Mouse (Mus musculus) cerebellum, postnatal 10 days (tissue): ENCODE results near the gene Ascc2.

Source experiments
- DNase-seq, 2 experiments: peaks; one replicate each; pipeline ENCODE4 v3.0.0; 2021; ENCODE audit warnings: mixed read lengths in 2 of 2

Ascc2 gene

DNA sequence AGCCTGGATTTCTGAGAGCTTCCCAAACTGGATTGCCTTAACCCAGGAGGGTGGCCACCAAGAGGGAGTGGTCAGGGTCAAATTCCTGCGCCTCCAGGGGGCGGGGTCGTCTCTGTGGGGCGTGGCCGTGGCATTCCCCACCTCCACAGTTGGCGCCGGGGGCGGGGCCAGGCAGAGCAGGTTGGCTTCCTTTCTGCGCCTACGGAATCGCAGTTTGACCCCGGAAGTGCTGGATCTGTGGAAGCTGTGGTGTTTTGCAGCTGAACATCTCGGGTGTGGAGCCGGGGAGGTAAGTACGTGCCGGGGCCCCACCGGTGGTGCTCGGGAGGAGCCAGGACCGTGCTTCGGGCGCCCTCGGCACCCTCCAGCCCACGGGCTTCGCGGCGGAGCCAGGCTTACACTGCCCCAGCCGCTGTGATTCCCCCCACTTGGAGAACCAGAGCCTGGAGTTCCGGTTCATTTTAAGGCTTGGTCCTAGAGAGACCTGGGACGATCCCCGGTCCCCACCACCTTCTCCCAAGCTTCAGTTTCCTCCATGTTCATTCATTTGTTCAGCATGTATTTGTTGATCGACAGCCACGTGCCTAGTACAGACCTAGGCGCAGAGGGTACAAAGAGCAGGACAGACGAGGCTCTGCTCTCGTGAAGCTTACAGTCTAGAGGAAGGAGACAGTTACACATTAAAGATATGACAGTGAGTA lies at the start of gene Ascc2:
Ascc2 (plus strand) TSS at position 214 of the 701 bp plus-strand sequence.
- DNase-seq = peak; percentile 93 to 95

DNA sequence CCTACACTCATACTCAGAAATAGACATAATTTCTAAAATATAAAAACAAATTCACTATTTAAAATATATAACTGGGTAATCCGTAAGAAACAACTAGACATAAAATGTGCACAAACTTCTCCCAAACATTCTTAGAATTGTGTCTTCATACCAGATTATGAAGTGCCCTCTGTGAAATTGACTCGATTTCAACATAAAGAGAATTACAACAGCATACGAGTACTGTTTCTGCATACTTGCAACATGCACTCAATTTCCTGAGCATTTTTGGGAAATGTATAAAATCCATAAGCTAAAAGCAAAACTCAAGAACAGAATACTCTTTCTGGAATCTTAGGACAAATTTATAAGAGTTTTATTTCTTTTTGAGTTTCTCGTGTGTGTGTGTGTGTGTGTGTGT lies 45.7 kb upstream of the Ascc2 start:
- DNase-seq = no peak

DNA sequence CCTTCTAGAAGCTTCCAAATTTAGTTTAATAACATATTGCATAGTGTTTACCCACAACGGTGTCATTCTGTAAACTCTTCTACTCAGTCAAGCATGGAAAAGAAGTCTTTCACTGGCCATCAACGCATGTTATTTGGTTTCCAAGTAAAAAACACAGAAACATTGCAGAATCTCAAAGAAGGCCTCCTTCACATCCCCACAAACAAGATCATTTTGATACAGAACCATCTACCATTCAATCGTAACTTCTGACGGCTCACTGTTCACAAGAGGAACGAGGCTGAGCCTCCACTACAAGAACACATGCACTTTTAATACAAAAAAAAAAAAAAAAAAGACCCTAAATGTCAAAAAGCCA lies 44.1 kb upstream of the Ascc2 start:
- DNase-seq = no peak

DNA sequence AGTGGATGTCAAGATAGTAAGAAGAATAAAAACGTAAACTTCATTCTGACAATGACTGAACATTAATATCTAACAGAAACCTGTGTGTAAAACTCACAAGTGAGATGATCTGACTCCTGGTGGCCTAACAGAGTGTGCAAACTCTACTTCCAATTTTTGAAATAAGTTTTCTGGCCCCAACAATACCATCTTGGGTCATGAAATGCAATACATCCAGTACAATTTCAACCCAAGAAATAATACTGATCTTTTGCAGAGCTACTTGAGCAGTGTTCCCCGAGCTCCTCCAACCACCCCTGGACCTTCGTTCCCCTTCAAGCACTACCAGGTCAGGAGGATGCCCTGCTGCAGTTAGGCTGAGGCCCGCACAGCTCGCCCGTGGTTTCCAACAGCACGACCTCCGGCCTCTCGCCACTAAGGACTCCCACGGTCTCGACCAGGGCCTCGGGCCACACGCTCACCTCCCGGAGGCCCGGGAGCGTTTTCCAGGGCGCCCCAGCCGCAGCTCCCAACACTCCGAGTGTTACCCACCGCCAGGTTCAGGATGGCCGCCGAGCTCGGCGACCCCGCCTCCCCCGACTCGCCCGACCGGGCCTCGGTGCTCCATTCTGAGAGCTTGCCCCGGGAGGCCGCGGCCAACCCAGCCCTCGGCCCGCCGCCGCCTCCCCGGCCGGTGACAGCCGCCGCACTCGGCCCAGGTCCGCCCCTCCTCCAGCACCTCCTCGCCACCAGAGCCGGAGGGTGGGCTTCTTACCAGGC lies 43.5 kb upstream of the Ascc2 start:
- DNase-seq = no peak

DNA sequence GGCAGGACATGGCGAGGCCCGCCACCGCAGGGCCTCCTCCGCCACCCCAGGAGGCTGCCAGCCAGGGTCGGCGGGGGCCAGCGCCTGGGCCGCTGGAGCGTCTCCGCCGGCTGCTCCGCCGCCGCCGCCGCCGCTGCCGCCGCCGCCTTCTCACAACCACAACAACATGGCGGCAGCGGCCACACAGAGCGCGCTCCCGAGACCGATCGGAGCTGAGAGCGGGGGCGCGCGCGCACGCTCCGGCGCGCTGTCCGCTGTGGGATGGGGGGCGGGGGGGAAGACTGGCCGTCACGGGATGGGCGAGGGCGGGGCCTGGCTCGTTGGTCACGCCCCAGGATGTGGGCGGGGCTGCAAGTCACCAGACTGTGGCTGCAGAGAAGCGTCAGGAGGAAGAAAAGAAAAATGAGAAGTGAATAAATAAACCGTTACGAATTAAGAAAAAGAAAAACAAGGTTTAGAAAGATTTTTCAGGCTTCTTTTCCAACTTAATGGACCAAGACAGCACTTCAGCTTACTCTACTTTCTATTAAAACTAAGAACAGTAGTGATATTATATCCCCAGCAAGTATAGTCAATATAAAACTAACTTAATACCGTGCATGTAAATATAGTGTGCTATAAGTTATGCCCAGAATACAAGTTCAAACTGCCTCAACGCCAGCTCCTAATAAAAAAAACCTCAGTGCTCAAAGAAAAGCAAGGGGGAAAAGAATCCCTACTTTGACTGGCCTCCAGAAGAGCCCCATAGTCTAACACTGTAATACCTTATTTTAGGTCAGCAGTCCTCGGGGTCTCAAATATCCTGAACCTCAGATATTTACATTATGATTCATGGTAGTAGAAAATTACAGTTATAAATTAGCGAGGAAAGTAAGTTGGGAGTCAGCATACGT lies 42.7 kb upstream of the Ascc2 start, which contains the start of gene Mtmr3:
Mtmr3 (minus strand) TSS at position 256 of the 893 bp plus-strand sequence.
- DNase-seq = peak; percentile 98 to 99

DNA sequence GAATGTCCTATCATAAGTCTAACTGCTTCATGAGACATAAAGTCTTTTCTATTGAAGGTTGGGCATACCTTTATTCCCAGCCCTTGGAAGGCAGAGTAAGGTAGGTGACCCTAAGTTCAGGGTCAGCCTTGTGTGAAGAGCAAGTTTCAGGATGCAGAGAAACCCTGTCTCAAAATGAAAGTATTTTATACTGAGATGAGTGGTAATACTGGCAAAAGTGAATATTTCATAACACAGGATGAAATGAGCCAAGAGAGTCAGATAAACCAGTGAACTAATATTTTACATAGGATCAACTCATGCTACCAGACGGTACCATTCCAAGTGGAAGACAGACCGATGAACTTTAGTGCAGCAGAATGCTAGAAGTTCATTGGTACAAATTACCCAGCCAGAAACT lies 39.1 kb upstream of the Ascc2 start:
- DNase-seq = no peak

DNA sequence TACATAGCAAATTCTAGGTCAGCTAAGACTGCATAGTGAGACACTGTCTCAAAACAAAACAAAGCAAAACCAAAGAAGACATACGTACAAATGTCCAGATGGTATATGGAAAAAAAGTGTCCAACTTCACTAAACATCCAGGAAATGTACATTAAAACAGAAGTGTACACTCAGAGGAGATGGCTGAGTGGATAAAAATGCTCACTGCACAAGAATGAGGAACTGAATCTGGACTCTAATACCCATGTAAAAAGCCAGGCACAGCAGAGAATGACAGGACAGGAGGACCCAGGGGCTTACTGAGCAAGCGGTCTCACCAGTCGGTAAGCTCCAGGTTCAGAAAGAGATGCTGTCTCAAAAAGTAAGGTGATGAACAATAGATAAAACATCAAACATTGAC lies 37.6 kb upstream of the Ascc2 start:
- DNase-seq = no peak

DNA sequence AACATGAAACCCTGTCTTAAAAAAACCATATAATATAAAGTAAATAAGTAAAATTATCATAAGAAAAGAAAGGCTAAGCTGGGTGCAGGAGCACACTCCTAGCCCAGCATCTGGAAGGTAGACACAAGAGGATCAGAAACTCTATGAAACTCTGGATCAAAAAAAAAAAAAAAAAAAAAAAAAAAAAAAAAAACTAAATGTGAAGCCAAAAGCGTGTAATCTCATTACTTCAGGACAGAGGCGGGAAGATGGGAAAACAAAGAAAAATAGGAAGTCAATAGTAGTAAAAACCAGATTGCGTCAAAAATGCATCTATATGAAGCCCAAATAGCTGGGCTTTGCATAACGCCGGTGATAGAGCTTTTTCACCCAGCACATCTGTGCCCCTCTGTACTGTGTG lies 35.7 kb upstream of the Ascc2 start:
- no peak for DNase-seq

DNA sequence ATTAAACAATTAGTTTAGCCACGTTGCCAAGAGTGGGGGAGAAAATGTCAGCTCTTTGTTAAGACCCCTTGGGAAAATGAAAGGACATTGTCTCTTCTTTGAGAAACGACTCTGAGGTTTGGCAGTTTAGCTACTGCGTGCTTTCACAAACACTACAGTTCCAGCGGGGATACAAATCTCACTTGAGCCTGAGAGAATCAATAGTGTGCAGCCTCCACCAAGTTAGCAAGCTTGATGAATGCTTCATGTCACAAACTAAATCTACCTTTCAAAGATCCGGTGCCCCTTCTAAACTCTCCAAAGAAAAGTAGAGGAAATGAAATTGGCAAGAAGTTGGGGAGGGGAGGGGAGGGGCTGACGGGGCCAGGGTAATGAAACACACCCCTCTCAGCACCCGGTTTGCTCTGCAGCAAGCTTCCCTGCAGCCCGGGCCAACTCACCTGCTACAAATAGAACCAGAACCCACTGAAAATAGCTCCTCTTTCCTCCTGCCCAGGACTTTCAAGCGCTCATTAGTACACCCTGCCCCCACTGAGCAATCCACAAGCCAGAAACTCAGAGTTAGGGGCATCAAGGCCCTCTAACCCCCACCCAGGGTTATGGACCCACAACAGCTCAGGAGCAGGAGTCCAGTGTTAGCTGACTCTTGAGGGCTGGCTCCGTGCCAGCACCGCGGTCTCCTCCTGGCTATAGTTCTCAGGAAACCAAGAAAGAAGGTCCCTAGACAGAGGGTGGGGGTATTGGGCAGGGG lies 34.7 kb upstream of the Ascc2 start:
- DNase-seq = peak; percentile 52 to 58

DNA sequence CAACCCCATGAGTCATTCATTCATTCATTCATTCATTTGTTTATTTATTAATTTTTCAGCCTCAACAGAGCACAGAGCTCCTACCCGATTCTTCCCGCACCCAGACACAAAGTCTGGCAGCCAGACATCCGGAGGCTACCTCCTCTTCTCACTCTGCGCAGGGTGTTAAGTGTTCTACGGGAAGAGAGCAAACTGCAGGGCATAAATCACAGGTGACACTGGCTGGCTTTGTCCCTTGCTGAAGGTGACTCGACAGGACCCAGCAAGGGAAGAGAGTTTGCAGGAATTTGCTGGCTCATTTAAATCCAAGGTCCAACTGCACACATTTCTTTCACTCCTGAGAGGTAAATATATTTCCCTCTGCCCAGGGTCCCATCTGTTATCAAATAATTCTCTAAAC lies 33.1 kb upstream of the Ascc2 start:
- no peak for DNase-seq

DNA sequence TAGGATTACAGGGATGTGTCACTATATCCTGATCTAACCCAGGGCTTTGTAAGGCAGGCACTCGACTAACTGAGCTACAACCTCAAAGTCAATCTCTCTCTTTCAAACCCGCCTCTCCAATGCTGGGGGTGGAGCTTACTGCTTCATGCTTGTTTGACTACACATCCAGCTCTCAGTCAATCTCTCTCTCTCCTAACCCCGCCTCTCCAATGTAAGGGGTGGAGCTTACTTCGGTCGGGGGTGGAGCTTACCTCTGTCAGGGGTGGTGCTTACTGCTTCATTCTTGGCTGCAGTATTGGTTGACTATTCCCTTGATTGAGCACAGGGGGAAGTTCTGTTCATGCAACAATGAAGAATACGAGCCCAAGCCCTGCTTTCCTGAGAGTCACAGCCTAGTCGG lies 32.1 kb upstream of the Ascc2 start:
- peak in 1 of 2 experiments; percentile 16 for DNase-seq

DNA sequence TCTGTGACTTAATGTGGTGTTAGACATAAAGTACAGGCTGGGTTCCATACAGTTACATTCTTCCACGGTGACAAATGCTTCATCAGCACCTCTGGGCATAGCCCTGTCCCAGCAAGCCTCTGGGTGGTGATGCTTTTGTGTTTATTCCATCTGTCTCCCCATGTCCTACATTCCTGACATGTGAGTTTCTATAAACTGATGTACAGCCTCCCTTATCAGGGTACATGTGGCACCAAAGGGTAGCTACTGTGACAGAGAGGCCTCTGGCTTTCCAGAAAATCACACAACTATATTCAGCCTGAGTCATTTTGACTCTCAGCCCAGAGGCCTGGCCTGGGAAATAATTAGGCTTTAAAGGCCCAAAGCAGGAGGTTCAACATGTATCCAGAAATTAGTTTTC lies 31.0 kb upstream of the Ascc2 start:
- no peak for DNase-seq

DNA sequence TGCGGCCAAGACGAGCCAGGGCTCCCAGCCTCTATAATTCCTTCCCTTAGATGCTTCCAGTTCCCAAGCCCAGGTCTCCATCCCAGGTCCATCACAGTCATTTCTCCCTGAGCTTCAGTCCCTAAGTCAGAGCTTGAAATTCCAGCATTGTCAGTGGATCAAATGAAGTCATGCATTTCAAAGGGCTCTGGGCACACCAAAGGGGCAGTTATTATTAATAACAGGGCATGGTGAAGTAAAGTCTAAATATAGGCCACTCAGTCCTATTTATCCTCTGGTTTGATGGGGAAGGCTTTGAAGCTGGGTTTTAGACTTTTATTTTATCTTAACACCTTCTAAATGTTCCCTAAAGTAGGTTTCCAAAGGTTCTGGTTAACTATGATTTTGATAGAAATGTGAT lies 25.6 kb upstream of the Ascc2 start:
- no peak for DNase-seq

DNA sequence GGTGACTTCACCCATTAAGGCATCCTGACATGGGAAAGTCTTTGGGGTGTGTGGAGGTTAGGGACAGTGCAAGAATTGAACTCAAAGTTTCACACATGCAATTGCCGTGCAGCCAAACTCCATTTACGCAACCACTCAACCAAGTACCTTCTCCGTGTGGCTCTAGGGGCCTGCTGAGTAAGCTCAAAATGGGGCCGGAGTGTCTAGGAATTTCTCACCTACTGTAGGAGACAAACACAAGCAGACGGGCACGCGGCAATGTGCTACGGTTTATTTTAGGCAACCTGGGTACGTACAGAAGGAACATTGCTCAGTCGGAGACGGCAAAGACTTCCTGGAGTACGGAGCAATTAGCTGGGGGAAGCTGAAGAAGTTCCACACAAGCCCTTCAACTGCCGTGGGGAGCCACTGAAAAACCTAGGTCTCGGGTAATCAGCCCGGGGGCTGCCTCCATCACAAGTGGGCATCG lies 17.5 kb upstream of the Ascc2 start, which contains the start of gene Gm11032:
Gm11032 (plus strand) TSS at position 51 of the 469 bp plus-strand sequence.
- DNase-seq = no peak

DNA sequence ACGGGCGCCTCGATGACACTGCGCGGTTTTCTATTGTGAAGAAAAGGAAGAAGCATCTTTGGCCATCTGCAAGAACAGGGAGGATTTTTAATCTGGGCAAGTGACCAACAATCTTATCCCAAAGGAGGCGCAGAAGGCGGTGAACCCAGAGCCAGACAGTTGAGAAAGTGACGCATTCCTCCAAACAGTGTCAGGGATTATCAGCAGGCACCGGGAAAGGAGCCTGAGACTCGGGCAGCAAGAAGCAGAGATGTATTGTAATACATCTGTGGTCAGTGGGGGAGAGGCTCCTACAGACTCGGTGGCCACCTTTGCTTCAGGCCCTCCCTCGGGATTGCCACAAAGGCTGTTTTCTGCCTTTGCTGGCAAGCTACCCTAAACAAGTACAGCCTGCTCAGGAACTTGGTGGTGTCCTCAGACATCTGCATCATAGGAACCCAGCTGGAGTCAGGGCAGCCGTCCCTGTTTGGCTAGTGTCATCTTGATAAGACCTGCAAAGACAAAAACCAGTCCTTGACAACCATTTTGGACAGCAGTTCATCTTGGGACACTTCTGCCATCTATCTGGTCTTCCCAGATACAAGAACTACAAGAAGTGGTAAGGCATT lies 16.9 kb upstream of the Ascc2 start:
- DNase-seq = peak; percentile 48 to 53

DNA sequence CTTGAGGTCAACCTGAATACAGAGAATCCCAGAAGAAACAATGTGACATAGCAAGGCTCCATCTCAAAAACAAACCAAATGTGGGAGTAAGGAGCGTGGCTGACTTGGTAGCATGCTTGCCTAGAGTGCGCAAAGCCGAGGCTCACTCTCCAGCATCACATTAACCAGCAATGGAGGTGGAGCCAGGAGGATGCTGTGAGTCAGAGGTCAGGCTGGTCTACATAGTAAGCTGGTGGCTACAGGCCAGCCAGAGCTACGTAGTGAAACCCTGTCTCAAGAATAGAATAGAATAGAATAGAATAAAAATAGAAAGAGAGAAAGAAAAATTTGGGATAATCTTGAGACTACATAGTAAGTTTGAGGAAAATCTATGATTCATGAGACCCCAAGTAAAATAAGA lies 15.7 kb upstream of the Ascc2 start:
- DNase-seq = no peak

DNA sequence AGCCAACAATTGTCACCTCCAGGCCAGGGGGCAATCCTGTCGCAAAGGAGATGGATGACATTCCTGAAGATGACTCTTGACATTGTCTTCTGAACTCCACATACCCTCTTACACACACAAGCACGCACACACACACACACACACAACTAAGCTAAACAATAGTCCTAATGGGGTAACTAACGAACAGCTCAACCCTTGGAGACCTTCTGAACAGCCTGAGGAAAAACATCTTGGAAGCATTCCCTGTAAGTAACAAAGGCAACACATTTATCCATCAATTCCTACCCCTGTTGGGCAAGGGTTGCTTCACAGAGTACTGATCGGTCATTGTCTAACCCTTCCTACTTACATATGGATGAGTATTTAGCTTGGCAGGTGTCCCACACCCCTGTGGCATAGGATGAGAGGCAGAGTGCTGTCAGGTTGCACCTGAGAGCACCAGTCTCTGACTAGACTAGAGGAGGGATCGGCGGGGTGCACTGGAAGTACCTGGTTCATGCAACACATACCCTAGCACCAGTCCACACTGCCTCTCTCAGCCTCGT lies 15.0 kb upstream of the Ascc2 start:
- DNase-seq = no peak

DNA sequence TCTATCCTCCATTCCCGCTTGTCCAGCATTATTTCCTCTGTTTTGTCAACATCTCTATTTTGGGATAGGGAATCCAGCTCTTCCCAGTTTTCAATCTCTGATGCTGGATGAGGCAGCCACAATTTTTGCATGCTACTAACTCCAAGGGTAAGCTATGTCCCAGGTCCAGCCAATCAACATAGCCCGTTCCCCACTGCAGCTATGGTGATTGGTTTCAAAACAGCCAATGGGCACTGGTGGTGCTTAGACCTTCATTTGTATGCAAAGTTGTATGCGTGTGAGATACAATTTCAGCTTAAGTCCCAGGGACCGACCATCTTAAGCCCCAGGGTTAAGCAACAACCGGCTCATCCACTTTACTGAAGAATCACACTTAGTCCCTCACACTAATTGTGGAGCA lies 14.6 kb upstream of the Ascc2 start:
- no peak for DNase-seq

DNA sequence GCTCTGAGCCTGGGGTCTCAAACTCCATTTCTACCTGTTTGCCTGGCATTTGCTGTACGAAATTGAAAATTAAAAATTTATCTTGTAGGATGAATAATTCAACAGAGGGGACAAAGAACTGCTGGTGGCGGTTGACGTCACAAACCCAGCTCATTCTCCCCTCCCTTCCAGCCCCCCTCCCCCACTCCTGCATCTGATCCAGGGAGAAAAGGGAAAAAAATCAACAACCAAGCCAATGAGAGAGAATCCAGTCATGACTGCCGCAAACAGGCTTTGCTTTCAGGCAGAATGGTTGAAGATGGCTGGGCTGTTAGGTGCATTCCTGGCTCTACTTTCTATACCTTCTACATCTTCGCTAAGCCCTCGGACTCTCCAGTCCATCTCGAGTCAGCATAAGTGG lies 11.6 kb upstream of the Ascc2 start:
- DNase-seq = no peak

DNA sequence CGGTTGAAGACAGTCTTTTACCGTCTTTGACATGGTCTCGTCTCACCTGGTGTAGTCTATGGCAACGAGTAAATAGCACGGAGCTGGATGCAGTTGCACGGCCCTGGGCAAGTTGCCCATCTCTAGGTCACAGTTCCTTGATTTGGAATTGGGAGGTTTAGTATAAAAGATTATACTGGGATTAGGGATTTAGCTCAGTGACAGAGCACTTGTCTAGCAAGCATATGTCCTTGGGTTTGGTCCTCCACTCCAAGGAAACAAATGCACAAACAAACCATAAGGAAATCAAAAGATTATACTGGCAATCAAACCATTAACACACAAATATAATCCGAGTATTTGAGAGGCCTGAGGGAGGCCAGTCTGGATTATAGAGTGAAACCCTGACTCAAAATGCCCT lies 9.9 kb upstream of the Ascc2 start:
- DNase-seq = no peak

DNA sequence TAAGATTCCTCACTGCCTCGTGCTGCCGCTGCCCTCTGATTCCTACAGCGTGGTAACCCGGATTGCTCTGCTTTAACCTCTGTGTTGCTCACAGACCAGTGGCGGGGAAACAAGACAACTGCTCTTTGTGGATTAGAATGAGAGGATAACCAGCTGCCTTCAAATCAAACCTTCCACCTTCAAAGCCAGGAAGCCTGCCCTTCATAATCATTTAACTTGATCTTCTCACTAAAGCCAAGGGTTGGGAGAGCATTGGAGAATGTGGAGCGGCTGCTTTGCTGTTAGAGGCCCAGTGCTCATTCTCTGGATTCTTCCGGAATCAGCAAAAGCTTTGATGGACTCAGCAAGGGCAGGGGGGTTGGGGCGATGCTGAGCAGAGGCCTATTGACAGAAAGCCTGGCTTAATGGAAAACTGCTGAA lies 7.7 kb upstream of the Ascc2 start:
- no peak for DNase-seq

DNA sequence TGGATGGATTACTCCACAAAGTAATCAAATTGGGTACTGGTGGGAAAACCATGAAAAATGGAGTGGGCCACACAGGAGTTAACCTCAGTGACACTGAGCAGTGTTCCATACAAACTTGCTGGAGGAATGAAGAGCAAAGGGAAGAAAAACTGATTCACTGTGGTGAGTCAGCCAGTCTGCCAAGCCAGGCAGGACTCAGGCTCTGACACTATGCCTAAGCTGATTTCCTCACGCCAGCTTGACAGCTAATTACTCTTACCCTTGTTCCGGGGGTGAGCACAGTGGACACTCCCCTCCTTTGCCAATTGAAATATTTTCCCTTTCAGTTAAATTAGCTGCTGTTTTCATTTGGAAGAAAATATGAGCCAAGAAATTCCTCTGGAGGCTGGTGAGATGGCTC lies 4.1 kb upstream of the Ascc2 start:
- DNase-seq = no peak
